Mouse (Mus musculus) kidney, postnatal 0 days (tissue): ENCODE results near the gene Ggcx. TPM values are rescaled to one million over a fixed set of nuclear protein-coding genes. Genes with fewer than 3 reads are reported as not detected.

Experiments used
- ATAC-seq: fragments of 200-750 bp; cut with Nextera tagmentation; replicated peaks from 2 replicates; pipeline ENCODE4 v1.8.0; 2017; ENCODE audit warnings: low read depth, moderate number of reproducible peaks, moderate TSS enrichment, moderate library complexity; ENCODE audit not compliant: low FRiP score
- DNase-seq: peaks from one replicate; pipeline ENCODE4 v3.0.0-alpha.2; 2016; ENCODE audit warnings: low spot score
- H3K27ac ChIP-seq: fragments of 300-500 bp; sonication (generic); 2 replicates; pipeline ENCODE4 v1.5.1; 2014; ENCODE audit warnings: mild to moderate bottlenecking
- H3K27me3 ChIP-seq: fragments of 300-500 bp; sonication (generic); 2 replicates; pipeline ENCODE4 v1.6.1; 2014; ENCODE audit warnings: low read length, mixed read lengths; ENCODE audit not compliant: insufficient read depth
- H3K36me3 ChIP-seq: fragments of 300-500 bp; sonication (generic); 2 replicates; pipeline ENCODE4 v1.6.1; 2014; ENCODE audit warnings: low read length, mixed read lengths; ENCODE audit not compliant: insufficient read depth
- H3K4me1 ChIP-seq: fragments of 300-500 bp; sonication (generic); replicated peaks from 2 replicates; pipeline ENCODE4 v1.6.1; 2014; ENCODE audit warnings: antibody characterized with exemption, low read length, mixed read lengths; ENCODE audit not compliant: insufficient read depth
- H3K4me2 ChIP-seq: fragments of 300-500 bp; sonication (generic); 2 replicates; pipeline ENCODE4 v1.6.1; 2014; ENCODE audit warnings: mild to moderate bottlenecking, low read length, moderate library complexity, mixed read lengths
- H3K4me3 ChIP-seq: fragments of 300-500 bp; sonication (generic); replicated peaks from 2 replicates; pipeline ENCODE4 v1.5.1; 2014; ENCODE audit warnings: low read depth, low read length
- H3K9ac ChIP-seq: fragments of 300-500 bp; sonication (generic); 2 replicates; pipeline ENCODE4 v1.6.1; 2014; ENCODE audit warnings: low read depth, low read length
- H3K9me3 ChIP-seq: fragments of 300-500 bp; sonication (generic); replicated peaks from 2 replicates; pipeline ENCODE4 v1.6.1; 2016; ENCODE audit warnings: low read length, inconsistent platforms, mixed read lengths
- CTCF ChIP-seq: IDR thresholded peaks from 2 replicates; pipeline ENCODE4 v1.5.1; 2016; ENCODE audit warnings: antibody characterized with exemption, low read depth, mild to moderate bottlenecking, moderate library complexity
- WGBS: fragments of 180-500 bp; shearing (Covaris S2); extraction: QIAGEN DNeasy Blood & Tissue Kit; methylation state at CpG from one replicate; pipeline ENCODE4 v1.1.7; 2014; 5-methylcytosine and 5-hydroxymethylcytosine counted together
- polyA plus RNA-seq: library from polyadenylated mRNA; unstranded; fragments of >200 nt; fragmentation: Nextera tagmentation; extraction: Ambion mirVana; gene quantifications from 2 replicates; pipeline ENCODE4 v1.2.1, GENCODE M21; 2015

Gene Ggcx
- polyA plus RNA-seq, 1 experiment from 2014 or later, result 19.1 TPM

GRCm38 (mm10) chr6:72378510-72379234 lies 35.4 kb upstream of the Ggcx start:
- 84% methylated on average over 8 of the region's 8 CpGs for WGBS
- Histone ChIP-seq H3K4me1 (no peaks in the 10 kb centered on the region), H3K27ac (no peak overlapping the region), H3K9me3 (no peaks in the 10 kb centered on the region), H3K4me3 (0 out of 2 replicates have a peak overlapping the region, but pooled peaks have one; percentile 60), H3K27me3 (no peaks in the 10 kb centered on the region), H3K36me3 (no peaks in the 10 kb centered on the region), H3K9ac (no peak overlapping the region), H3K4me2 (peak overlapping the region; percentile 79)
- no peak for DNase-seq
- no peak for ATAC-seq
- no peak for TF ChIP-seq CTCF

- Histone ChIP-seq H3K4me1 (no peaks in the 10 kb centered on the region), H3K36me3 (no peaks in the 10 kb centered on the region), H3K27ac (peak overlapping the region; percentile 73), H3K27me3 (no peaks in the 10 kb centered on the region), H3K9me3 (no peaks in the 10 kb centered on the region), H3K4me2 (peak overlapping the region; percentile 79), H3K9ac (peak overlapping the region; percentile 78), H3K4me3 (peak overlapping the region; percentile 60)
- ATAC-seq (no peak), DNase-seq (no peak)
- no peak for TF ChIP-seq CTCF
- WGBS, result 42% methylated on average over 7 of the region's 7 CpGs
Measured at GRCm38 (mm10) chr6:72379377-72380130, 34.6 kb upstream of the Ggcx start.

- H3K27ac ChIP-seq, result peak within 1 kb of the TSS; percentile 73
- DNase-seq, result peak; percentile 76
- peak; percentile 82 for ATAC-seq
- H3K4me2 ChIP-seq, result peak within 1 kb of the TSS; percentile 79
- H3K4me1 ChIP-seq, result no peaks in the 10 kb centered on the region
- no peaks in the 10 kb centered on the region for H3K9me3 ChIP-seq
- peak within 1 kb of the TSS; percentile 60 for H3K4me3 ChIP-seq
- no peaks in the 10 kb centered on the region for H3K27me3 ChIP-seq
- 1% methylated on average over 48 of the region's 49 CpGs for WGBS
- peak within 1 kb of the TSS; percentile 78 for H3K9ac ChIP-seq
- peak; percentile 33; the same call in 1 of the 2 replicates for TF ChIP-seq CTCF
- peaks cover 2% of the 10 kb centered on the region for H3K36me3 ChIP-seq
Measured at GRCm38 (mm10) chr6:72380131-72380770, 33.9 kb upstream of the Ggcx start, which contains the start of gene Vamp5. Vamp5 (minus strand) TSS chr6:72380468.

- no peak for TF ChIP-seq CTCF
- Histone ChIP-seq H3K9ac (no peak overlapping the region), H3K4me3 (no peak overlapping the region), H3K4me1 (peaks cover under 1% of the 10 kb centered on the region; the same call in 1 of the 2 replicates), H3K9me3 (no peaks in the 10 kb centered on the region), H3K4me2 (no peak overlapping the region), H3K27ac (no peak overlapping the region), H3K36me3 (peaks cover 4% of the 10 kb centered on the region), H3K27me3 (no peaks in the 10 kb centered on the region)
- DNase-seq (no peak), ATAC-seq (no peak)
- 72% methylated on average over 6 of the region's 6 CpGs for WGBS
Measured at GRCm38 (mm10) chr6:72382494-72382893, 31.6 kb upstream of the Ggcx start.

GRCm38 (mm10) chr6:72383142-72383820 lies 30.8 kb upstream of the Ggcx start:
- H3K4me1 ChIP-seq, result peaks cover 9% of the 10 kb centered on the region; the same call in 1 of the 2 replicates
- no peak overlapping the region for H3K9ac ChIP-seq
- TF ChIP-seq CTCF, result no peak
- WGBS, result 83% methylated on average over 6 of the region's 6 CpGs
- no peak overlapping the region for H3K4me2 ChIP-seq
- H3K36me3 ChIP-seq, result peaks cover 7% of the 10 kb centered on the region
- DNase-seq, result no peak
- no peaks in the 10 kb centered on the region for H3K9me3 ChIP-seq
- ATAC-seq, result no peak
- no peak overlapping the region for H3K4me3 ChIP-seq
- H3K27me3 ChIP-seq, result no peaks in the 10 kb centered on the region
- no peak overlapping the region for H3K27ac ChIP-seq
